Mouse (Mus musculus) megakaryocyte, embryonic 14.5 days (primary cell): Measurements from ENCODE around the gene Cfap43.

ENCODE experiments used
- FLI1 ChIP-seq: IDR thresholded peaks from 2 replicates; pipeline ENCODE4 v1.6.1; 2012; ENCODE audit warnings: low read length, inconsistent platforms, mixed read lengths
- GATA1 ChIP-seq: IDR thresholded peaks from 3 replicates; pipeline ENCODE4 v1.6.1; 2012; ENCODE audit warnings: mixed read lengths, low read length, inconsistent platforms, borderline replicate concordance

DNA sequence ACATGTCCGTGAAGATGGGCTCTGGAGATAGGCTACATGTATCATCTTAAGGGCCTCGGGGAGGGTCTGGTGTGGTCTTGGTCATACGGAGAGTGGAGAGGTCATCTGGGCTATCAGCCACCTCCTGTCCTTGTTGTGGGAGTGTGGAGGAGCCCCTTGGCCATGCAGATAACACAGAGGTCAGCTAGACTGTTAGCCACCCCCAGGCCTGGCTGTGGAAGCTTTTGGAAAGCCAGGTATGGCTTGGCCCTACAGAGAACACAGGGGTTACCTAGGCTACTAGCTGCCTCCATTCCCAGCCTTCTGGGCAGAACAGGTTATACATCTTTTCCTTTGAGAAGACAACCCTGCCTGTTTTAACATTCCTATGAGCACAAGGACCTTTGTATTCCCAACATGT is 56.5 kb downstream of the Cfap43 start:
- TF ChIP-seq GATA1 (no peak), FLI1 (no peak)
